Mouse (Mus musculus) forebrain, embryonic 10.5 days (tissue): Measurements from ENCODE around the gene Dnajc5. TPM values are rescaled to one million over a fixed set of nuclear protein-coding genes. Genes with fewer than 3 reads are reported as not detected.
A peak's percentile ranks its signal among the peaks of the same experiment; 100 is the strongest.

Experiments used
- DNase-seq: peaks from one replicate; pipeline ENCODE4 v3.0.0-alpha.2; 2017; ENCODE audit warnings: low spot score; ENCODE audit errors: extremely low spot score
- H3K27ac ChIP-seq: fragments of 300-500 bp; sonication (generic); 2 replicates; pipeline ENCODE4 v1.5.1; 2016; ENCODE audit warnings: mild to moderate bottlenecking
- H3K27me3 ChIP-seq: fragments of 300-500 bp; sonication (generic); 2 replicates; pipeline ENCODE4 v1.6.1; 2016; ENCODE audit warnings: mild to moderate bottlenecking; ENCODE audit not compliant: poor library complexity, severe bottlenecking
- H3K36me3 ChIP-seq: fragments of 300-500 bp; sonication (generic); replicated peaks from 2 replicates; pipeline ENCODE4 v1.6.1; 2016; ENCODE audit warnings: mild to moderate bottlenecking, moderate library complexity
- H3K4me1 ChIP-seq: fragments of 300-500 bp; sonication (generic); 2 replicates; pipeline ENCODE4 v1.6.1; 2016
- H3K4me3 ChIP-seq: fragments of 300-500 bp; sonication (generic); 2 replicates; pipeline ENCODE4 v1.5.1; 2016; ENCODE audit warnings: mild to moderate bottlenecking, moderate library complexity
- H3K9me3 ChIP-seq: fragments of 300-500 bp; sonication (generic); 2 replicates; pipeline ENCODE4 v1.6.1; 2016; ENCODE audit warnings: mild to moderate bottlenecking, moderate library complexity
- WGBS: fragments of 180-500 bp; shearing (Covaris S2); methylation state at CpG from one replicate; pipeline ENCODE4 v1.1.7; 2016; 5-methylcytosine and 5-hydroxymethylcytosine counted together
- polyA plus RNA-seq: library from polyadenylated mRNA; unstranded; fragments of >200 nt; fragmentation: Nextera tagmentation; extraction: Ambion mirVana; gene quantifications from 2 replicates; pipeline ENCODE4 v1.2.1, GENCODE M21; 2016

The Dnajc5 gene
- polyA plus RNA-seq, 1 experiment from 2014 or later, result 92.3 TPM

GRCm38 (mm10) chr2:181568272-181569008 is 48.2 kb downstream of the Dnajc5 start:
- peaks cover 3% of the 10 kb centered on the region; the same call in 1 of the 2 replicates for H3K4me1 ChIP-seq
- no peaks in the 10 kb centered on the region for H3K9me3 ChIP-seq
- H3K4me3 ChIP-seq, result no peak overlapping the region
- peaks cover 7% of the 10 kb centered on the region for H3K36me3 ChIP-seq
- peak; percentile 37 for DNase-seq
- 84% methylated on average over 7 of the region's 7 CpGs for WGBS
- no peak overlapping the region for H3K27ac ChIP-seq
- no peaks in the 10 kb centered on the region for H3K27me3 ChIP-seq

- no peak for DNase-seq
- H3K36me3 ChIP-seq, result peaks cover 17% of the 10 kb centered on the region
- H3K27ac ChIP-seq, result no peak overlapping the region
- H3K27me3 ChIP-seq, result no peaks in the 10 kb centered on the region
- no peaks in the 10 kb centered on the region for H3K9me3 ChIP-seq
- H3K4me1 ChIP-seq, result peaks cover 3% of the 10 kb centered on the region; the same call in 1 of the 2 replicates
- 92% methylated on average over 10 of the region's 10 CpGs for WGBS
- H3K4me3 ChIP-seq, result no peak overlapping the region
These were observed 49.6 kb downstream of the Dnajc5 start for GRCm38 (mm10) chr2:181569856-181570255.

- Histone ChIP-seq H3K4me1 (peaks cover 3% of the 10 kb centered on the region; the same call in 1 of the 2 replicates), H3K36me3 (peaks cover 17% of the 10 kb centered on the region), H3K4me3 (no peak overlapping the region), H3K9me3 (no peaks in the 10 kb centered on the region), H3K27me3 (no peaks in the 10 kb centered on the region), H3K27ac (no peak overlapping the region)
- WGBS, result 88% methylated on average over 8 of the region's 8 CpGs
- no peak for DNase-seq
These were observed 50.1 kb downstream of the Dnajc5 start for GRCm38 (mm10) chr2:181570375-181570774.

- WGBS, result 73% methylated on average over 6 of the region's 6 CpGs
- Histone ChIP-seq H3K4me3 (no peak overlapping the region), H3K4me1 (peaks cover 3% of the 10 kb centered on the region; the same call in 1 of the 2 replicates), H3K27ac (no peak overlapping the region), H3K36me3 (peaks cover 17% of the 10 kb centered on the region), H3K9me3 (no peaks in the 10 kb centered on the region), H3K27me3 (no peaks in the 10 kb centered on the region)
- no peak for DNase-seq
These were observed 50.8 kb downstream of the Dnajc5 start for GRCm38 (mm10) chr2:181570921-181571595.

GRCm38 (mm10) chr2:181571941-181572670 is 51.8 kb downstream of the Dnajc5 start:
- 93% methylated on average over 11 of the region's 11 CpGs for WGBS
- Histone ChIP-seq H3K27ac (no peak overlapping the region), H3K36me3 (peaks cover 17% of the 10 kb centered on the region), H3K4me1 (peaks cover 3% of the 10 kb centered on the region; the same call in 1 of the 2 replicates), H3K9me3 (no peaks in the 10 kb centered on the region), H3K27me3 (no peaks in the 10 kb centered on the region), H3K4me3 (no peak overlapping the region)
- no peak for DNase-seq

- Histone ChIP-seq H3K36me3 (peaks cover 17% of the 10 kb centered on the region), H3K4me1 (peaks cover 3% of the 10 kb centered on the region; the same call in 1 of the 2 replicates), H3K4me3 (no peak overlapping the region), H3K27me3 (no peaks in the 10 kb centered on the region), H3K9me3 (no peaks in the 10 kb centered on the region), H3K27ac (no peak overlapping the region)
- WGBS, result 93% methylated on average over 15 of the region's 15 CpGs
- no peak for DNase-seq
These were observed 52.9 kb downstream of the Dnajc5 start for GRCm38 (mm10) chr2:181572921-181573920.

GRCm38 (mm10) chr2:181573961-181574360 is 53.7 kb downstream of the Dnajc5 start:
- Histone ChIP-seq H3K4me1 (peaks cover 4% of the 10 kb centered on the region; the same call in 1 of the 2 replicates), H3K27me3 (no peaks in the 10 kb centered on the region), H3K36me3 (peaks cover 17% of the 10 kb centered on the region), H3K4me3 (no peak overlapping the region), H3K9me3 (no peaks in the 10 kb centered on the region), H3K27ac (no peak overlapping the region)
- 94% methylated on average over 9 of the region's 9 CpGs for WGBS
- no peak for DNase-seq

GRCm38 (mm10) chr2:181574921-181575545 is 54.7 kb downstream of the Dnajc5 start:
- H3K27me3 ChIP-seq, result no peaks in the 10 kb centered on the region
- peaks cover 17% of the 10 kb centered on the region for H3K36me3 ChIP-seq
- H3K9me3 ChIP-seq, result no peaks in the 10 kb centered on the region
- H3K4me1 ChIP-seq, result peaks cover 9% of the 10 kb centered on the region
- no peak for DNase-seq
- 92% methylated on average over 7 of the region's 7 CpGs for WGBS
- no peak overlapping the region for H3K4me3 ChIP-seq
- no peak overlapping the region for H3K27ac ChIP-seq

GRCm38 (mm10) chr2:181576613-181577012 is 56.3 kb downstream of the Dnajc5 start:
- H3K4me3 ChIP-seq, result no peak overlapping the region
- no peaks in the 10 kb centered on the region for H3K27me3 ChIP-seq
- H3K36me3 ChIP-seq, result peaks cover 17% of the 10 kb centered on the region
- no peak for DNase-seq
- no peaks in the 10 kb centered on the region for H3K9me3 ChIP-seq
- H3K4me1 ChIP-seq, result peaks cover 22% of the 10 kb centered on the region
- 92% methylated on average over 2 of the region's 2 CpGs for WGBS
- H3K27ac ChIP-seq, result no peak overlapping the region

- WGBS, result 83% methylated on average over 2 of the region's 2 CpGs
- no peak for DNase-seq
- Histone ChIP-seq H3K4me1 (peaks cover 27% of the 10 kb centered on the region), H3K27ac (no peak overlapping the region), H3K4me3 (no peak overlapping the region), H3K9me3 (no peaks in the 10 kb centered on the region), H3K36me3 (peaks cover 17% of the 10 kb centered on the region), H3K27me3 (no peaks in the 10 kb centered on the region)
These were observed 56.8 kb downstream of the Dnajc5 start for GRCm38 (mm10) chr2:181577126-181577525.

GRCm38 (mm10) chr2:181577981-181578581 is 57.8 kb downstream of the Dnajc5 start:
- 87% methylated on average over 7 of the region's 7 CpGs for WGBS
- H3K4me1 ChIP-seq, result peaks cover 31% of the 10 kb centered on the region
- peaks cover 17% of the 10 kb centered on the region for H3K36me3 ChIP-seq
- H3K4me3 ChIP-seq, result no peak overlapping the region
- no peaks in the 10 kb centered on the region for H3K9me3 ChIP-seq
- no peak for DNase-seq
- no peak overlapping the region for H3K27ac ChIP-seq
- no peaks in the 10 kb centered on the region for H3K27me3 ChIP-seq
